Mouse (Mus musculus) adrenal gland, postnatal 14 days (tissue): Measurements from ENCODE around the gene Samd4b. TPM values are rescaled to one million over a fixed set of nuclear protein-coding genes. Genes with fewer than 3 reads are reported as not detected.
A peak's percentile ranks its signal among the peaks of the same experiment; 100 is the strongest.

ENCODE experiments used
- DNase-seq: peaks from one replicate; pipeline ENCODE4 v3.0.0; 2021; ENCODE audit warnings: mixed read lengths
- microRNA-seq, 2 experiments: library from miRNA; unstranded; fragments of <30 nt; microRNA quantifications; one replicate each; pipeline ENCODE4 v1.2.0; 2021
- total RNA-seq: library from RNA; stranded (reverse); gene quantifications from 2 replicates; pipeline ENCODE4 v1.2.3, GENCODE M21; 2021

Gene Samd4b
- total RNA-seq, 1 experiment from 2014 or later: 56.3 TPM

DNA sequence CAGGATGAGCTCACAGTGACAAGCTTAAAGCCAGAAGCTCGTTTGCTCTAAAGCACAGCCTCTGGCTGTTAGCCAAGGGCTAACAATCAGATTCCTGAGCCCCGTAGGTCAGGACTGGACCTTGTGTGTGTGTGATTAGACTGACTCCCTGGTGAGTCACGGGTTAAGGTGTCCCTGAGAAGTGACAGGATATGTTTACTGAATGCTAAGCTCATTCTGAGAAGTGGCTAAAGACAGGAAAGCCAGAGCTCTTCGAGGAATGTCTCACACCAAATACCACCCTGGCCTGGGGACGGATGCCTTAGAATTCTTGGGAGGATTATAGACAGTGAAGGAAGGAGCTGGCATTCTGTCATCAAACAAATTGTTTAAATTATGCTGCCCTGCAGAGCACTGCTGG is 240.0 kb downstream of the Samd4b start:
- DNase-seq: peak; percentile 68

DNA sequence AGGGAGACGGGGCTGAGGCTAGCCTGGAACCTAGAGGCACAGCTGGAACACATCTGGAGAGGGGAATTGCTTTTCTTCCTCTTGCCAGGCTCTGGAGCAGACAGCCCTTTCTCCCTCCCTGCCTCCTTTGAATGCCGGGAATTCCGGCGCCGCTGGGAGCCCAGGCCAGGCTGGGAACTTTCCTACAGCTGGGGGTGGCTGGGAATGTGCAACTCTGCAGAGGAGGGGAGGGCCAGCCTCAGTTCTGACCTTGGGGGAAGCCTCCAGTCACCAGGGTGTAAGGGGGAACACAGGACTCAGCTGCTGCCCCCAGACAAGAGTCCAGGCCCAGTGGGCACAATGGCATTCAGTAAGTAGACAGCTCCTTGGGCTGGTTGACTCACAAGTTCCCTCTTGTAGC is 241.0 kb downstream of the Samd4b start:
- peak; percentile 64 for DNase-seq

DNA sequence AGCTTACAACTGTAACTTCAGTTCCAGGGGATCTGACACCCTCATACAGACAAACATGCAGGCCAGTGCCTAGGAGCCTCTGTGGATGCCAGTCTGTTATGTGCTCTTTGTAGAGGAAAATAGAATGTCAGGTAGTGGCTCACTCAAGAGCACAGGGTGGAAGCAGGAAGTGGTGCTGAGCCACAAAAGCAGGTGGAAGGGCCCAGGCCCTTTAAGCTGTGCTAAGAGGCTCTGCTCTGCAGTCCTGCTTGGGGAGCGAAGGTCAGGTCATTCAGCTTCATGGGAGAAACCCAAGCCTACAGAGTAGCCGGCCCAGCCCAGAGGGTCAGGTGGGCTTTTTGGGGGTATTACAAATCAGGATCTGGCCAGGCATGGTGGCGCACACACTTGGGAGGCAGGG is 242.7 kb downstream of the Samd4b start:
- DNase-seq: no peak

DNA sequence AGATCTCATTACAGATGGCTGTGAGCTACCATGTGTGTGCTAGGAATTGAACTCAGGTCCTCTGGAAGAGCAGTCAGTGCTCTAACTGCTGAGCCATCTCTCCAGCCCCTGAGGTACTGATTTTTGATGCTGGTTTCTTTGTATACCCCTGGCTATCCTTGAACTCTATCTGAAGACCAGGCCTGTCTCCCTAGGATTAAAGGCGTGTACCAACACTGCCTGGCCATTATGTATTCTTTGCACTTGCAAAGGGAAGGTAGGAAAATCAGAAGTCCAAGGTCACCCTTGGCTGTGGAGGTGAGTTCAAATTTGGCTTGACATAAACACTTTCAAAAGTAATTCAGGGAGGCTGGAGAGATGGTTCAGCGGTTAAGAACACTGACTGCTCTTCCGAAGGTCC is 243.3 kb downstream of the Samd4b start:
- DNase-seq: no peak

DNA sequence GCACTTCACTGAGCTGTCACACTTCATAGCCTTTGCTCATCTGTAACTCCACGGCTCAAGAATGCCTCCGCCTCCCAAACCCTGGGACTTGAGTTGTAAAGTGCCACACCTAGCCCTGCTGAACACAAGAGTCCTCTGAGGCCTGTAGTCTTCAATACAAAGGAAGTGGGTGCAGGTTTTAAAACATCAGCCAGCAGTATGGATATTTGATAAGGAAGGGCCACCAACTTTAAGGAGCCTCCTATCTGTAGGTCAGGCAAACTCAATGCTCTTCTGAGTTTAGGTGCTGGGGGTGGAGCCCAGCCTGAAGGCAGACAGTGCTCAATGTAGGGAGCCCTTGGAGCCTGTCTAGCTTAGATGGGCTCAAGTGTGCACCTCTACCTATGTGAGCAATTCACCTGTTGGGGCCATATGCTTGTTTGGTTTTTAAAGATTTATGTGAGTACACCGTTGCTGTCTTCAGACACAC is 243.8 kb downstream of the Samd4b start:
- DNase-seq: no peak

DNA sequence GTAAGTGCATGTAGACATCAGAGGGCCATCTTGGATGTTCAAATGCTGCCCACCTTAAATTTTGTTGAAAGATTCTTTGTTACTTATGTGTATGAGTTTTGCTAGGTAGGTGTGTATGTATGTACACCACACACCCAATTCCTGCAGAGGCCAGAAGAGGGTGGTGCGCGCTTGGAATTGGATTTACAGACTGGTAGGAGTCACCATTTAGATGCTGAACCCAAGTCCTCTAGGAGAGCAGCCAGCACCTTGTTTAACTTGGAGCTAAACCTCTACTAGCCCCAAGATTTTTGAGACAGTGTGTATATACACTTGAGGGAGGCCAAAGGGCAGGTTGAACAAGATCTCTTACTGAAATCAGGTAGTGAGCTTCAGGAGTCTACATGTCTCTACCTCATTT is 244.7 kb downstream of the Samd4b start:
- DNase-seq: no peak

DNA sequence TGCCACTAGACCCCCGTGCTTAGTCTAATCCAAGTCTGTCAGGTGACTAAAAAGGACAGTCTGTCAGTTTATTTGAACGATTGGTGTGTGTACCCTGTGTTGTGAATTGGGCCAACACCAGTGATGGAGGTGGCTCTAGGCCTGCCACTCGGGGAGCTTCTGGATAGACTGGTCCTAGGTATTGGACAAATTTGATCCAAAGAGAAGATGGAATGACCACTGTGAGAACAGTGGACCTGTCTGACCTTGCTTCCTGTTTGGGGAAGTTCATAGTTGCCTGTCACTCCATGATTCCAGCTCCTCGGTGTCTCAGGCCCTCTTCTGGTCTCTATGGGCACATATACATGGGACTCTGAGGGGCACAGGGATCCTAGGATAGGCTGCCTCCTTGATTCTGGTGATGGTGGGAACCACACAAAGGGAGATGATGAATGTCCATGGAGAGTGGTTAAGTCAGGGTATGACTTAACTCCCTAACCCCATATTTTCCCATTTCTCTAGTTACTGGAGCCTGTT is 246.2 kb downstream of the Samd4b start:
- no peak for DNase-seq

DNA sequence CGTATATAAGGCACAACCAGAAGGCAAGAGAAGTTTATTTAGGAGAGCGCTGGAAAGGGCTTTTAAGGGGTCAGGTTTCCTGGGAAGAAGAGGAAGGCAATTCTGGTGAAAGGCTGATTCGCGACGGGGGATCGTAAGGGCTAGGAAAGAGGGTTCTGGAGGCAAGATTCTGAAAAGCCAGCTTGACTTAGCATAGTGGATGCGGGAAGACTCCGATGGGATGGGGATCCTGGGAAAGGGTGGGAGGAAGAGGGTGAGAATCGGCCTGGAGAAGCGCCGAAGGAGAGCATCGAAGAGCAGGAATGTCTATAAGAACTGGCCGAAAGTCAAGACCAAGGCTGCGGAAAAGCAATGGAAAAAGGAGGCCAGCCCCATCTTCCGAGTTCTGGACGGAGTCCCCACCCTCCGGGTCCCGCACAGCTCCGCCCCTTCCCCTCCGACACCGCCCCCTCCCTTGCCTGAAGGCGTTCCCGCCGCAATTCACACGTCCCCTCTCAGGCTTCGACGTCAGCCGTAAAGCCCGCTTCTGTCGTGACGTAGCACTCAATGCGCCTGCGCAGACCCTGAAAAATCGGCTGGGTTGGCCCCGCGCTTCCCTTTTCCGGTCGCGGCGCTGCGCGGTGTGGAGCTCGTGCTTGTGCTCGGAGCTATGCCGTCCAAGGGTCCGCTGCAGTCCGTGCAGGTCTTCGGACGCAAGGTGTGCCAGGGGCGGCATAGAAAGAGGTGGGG is 247.6 kb downstream of the Samd4b start, which contains the start of gene Rps16:
TSS of gene Rps16 (plus strand) at position 498 of the 729 bp plus-strand sequence.
- peak; percentile 100 for DNase-seq

Small RNA genes within 50 kb of the gene (microRNA-seq; reads per million reads assigned to microRNA genes)
- gene Mir7049: 1.1 to 1.3 reads per million in 2 experiments

Other genes with a start within 250 kb of the Samd4b start
- 937 and 1,132 TPM in 2 replicates for gene Rps16, start 247.5 kb downstream of the Samd4b start, total RNA-seq
- gene Plekhg2, start 225.5 kb downstream of the Samd4b start, total RNA-seq: 27.9 and 32.6 TPM in 2 replicates
- gene Zfp36, start 217.9 kb downstream of the Samd4b start, total RNA-seq: 27.9 and 30.7 TPM in 2 replicates
- 29.6 and 30.5 TPM in 2 replicates for gene Med29, start 205.4 kb downstream of the Samd4b start, total RNA-seq
- gene Paf1, start 205.2 kb downstream of the Samd4b start, total RNA-seq: 77.0 and 87.6 TPM in 2 replicates
- gene Gmfg, start 160.7 kb downstream of the Samd4b start, total RNA-seq: 14.7 and 24.7 TPM in 2 replicates
- 11.5 and 12.8 TPM in 2 replicates for gene Lrfn1, start 146.2 kb downstream of the Samd4b start, total RNA-seq
- not detected in 2 replicates for gene Ifnl2, start 87.7 kb downstream of the Samd4b start, total RNA-seq
- gene Ifnl3, start 75.3 kb downstream of the Samd4b start, total RNA-seq: not detected in 2 replicates
- not detected in 2 replicates for gene Sycn, start 57.3 kb downstream of the Samd4b start, total RNA-seq
- 0.41 TPM in 1 of 2 replicates, not detected in the other for gene Nccrp1, start 50.9 kb downstream of the Samd4b start, total RNA-seq
- 22.0 and 25.6 TPM in 2 replicates for gene Pak4, start within 50 bp of the Samd4b start, total RNA-seq
- gene Acp7, start 33.2 kb upstream of the Samd4b start, total RNA-seq: not detected in 2 replicates
- 0.63 and 2.6 TPM in 2 replicates for gene Fbxo27, start 94.7 kb upstream of the Samd4b start, total RNA-seq
- 2.3 and 4.4 TPM in 2 replicates for gene Fbxo17, start 118.7 kb upstream of the Samd4b start, total RNA-seq
- 82.1 and 82.9 TPM in 2 replicates for gene Mrps12, start 143.7 kb upstream of the Samd4b start, total RNA-seq
- gene Sars2, start 143.8 kb upstream of the Samd4b start, total RNA-seq: 17.6 and 18.9 TPM in 2 replicates
- not detected in 2 replicates for gene Ccer2, start 158.0 kb upstream of the Samd4b start, total RNA-seq
- gene Sirt2, start 168.6 kb upstream of the Samd4b start, total RNA-seq: 66.5 and 78.3 TPM in 2 replicates
- gene Nfkbib, start 169.4 kb upstream of the Samd4b start, total RNA-seq: 38.5 and 43.0 TPM in 2 replicates
- gene Rinl, start 190.8 kb upstream of the Samd4b start, total RNA-seq: 3.1 and 7.3 TPM in 2 replicates
- gene Hnrnpl, start 210.4 kb upstream of the Samd4b start, total RNA-seq: 423 and 480 TPM in 2 replicates
- gene Ech1, start 227.1 kb upstream of the Samd4b start, total RNA-seq: 1,138 and 1,196 TPM in 2 replicates
- 18.7 and 32.4 TPM in 2 replicates for gene Lgals4, start 235.7 kb upstream of the Samd4b start, total RNA-seq